ENCODE assay signal across 1 mouse cellular context in the genomic region with DNA sequence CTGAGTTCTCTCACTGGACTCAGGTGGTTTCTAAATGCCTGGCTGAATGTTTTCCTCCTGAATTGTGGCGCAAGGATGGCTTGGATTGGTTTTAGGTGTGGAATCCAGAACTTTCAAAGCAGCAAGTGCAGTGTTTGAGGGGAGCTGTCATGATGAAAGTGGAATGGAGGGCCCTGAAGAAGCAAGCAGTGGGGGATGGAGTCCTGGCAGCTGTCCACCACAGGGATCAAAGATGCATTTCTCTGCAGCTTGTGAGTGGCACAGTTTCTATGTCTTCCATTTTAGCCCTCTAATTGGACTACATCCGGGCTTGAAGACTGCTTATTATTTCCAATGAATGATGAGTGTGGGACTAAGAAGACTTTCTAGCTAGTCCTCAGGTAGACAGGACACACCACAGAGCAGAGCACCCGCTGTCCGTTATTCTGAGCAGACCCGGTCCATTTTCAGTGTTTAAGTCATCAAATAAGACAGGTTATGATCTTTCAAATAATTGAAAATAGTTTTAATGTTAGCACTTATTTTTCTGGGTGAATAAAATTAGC. TPM values are rescaled to one million over a fixed set of nuclear protein-coding genes. Genes with fewer than 3 reads are reported as not detected.
"Had no signal": no experiment of that assay in that cellular context is flagged by ENCODE, and none has a peak within 500 bp of the region (broad histone marks: within the 10 kb centered on the region; RNA-seq: fewer than 3 reads in every experiment).

No protein-coding gene starts in this region.

RNA-seq across cellular contexts. Expression of gene Kcnc2, which starts 35.5 kb away (rescaled TPM):
- total RNA-seq: granulocyte monocyte progenitor cell, adult 5-6 weeks had no signal
